Mouse (Mus musculus) kidney, postnatal 14 days (tissue): ENCODE measurements at regions not wholly inside any gene's neighbourhood (a gene's known extent, or its start where the extent isn't known, plus 50 kb on each side); places are given as distances from the start of the nearest gene placed in this dataset.
"Not testable (repeated sequence)": the region's sequence is repeated elsewhere in the genome, so short reads cannot be mapped to it uniquely, and the experiment has no call there.

Experiments
- DNase-seq: peaks from one replicate; pipeline ENCODE4 v3.0.0; 2022; ENCODE audit warnings: mixed read lengths

- DNase-seq: not testable (repeated sequence)
Observed at GRCm38 (mm10) chr14:14478159-14478558, 77.1 kb downstream of the Olfr721-ps1 start.

GRCm38 (mm10) chr14:14481840-14482239 is 80.7 kb downstream of the Olfr721-ps1 start:
- peak; percentile 39 for DNase-seq

DNA sequence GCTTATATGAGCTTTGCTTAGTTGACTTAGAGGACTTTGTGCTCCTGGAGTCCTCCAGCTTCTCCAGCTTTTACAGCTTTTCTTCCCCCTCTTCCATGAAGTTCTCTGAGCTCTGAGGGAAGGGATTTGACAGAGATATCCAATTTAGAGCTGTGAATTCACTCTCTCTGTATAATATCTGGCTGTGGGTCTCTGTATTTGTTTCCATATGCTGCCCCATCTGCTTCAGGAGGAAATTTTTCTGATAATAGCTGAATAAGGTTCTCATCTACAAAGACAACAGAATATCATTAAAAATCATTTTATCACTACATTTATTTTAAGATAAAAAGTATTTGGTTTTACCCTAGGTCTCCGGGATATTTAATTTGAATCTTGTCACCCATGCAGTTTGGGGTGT is 85.3 kb downstream of the Olfr721-ps1 start:
- no peak for DNase-seq

GRCm38 (mm10) chr14:14490501-14490900 is 89.4 kb downstream of the Olfr721-ps1 start:
- no peak for DNase-seq

- no peak for DNase-seq
Observed at GRCm38 (mm10) chr14:14492041-14492440, 90.9 kb downstream of the Olfr721-ps1 start.

DNA sequence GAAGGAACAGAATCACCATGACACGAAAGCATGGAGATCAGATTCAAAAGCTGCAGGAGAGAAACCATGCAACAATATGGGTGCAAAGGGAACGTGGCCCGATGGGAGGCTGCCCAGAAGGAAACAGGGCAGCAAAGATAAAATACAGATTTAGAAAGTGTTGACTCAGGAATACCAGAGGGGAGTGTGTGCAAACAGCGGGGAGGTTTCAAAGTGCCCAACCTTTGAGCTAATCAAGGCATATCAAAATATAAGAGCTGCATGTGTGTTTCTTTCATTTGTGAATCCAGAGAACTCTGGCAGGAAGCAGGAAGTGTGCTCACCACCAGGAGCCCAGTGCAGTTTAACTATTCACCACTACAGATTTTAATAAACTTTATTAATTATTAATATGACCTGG is 110.8 kb downstream of the Olfr721-ps1 start:
- DNase-seq: no peak

- DNase-seq: no peak
Observed at GRCm38 (mm10) chr14:14513056-14513455, 112.0 kb downstream of the Olfr721-ps1 start.

- no peak for DNase-seq
Observed at GRCm38 (mm10) chr14:14513498-14513897, 112.4 kb downstream of the Olfr721-ps1 start.

DNA sequence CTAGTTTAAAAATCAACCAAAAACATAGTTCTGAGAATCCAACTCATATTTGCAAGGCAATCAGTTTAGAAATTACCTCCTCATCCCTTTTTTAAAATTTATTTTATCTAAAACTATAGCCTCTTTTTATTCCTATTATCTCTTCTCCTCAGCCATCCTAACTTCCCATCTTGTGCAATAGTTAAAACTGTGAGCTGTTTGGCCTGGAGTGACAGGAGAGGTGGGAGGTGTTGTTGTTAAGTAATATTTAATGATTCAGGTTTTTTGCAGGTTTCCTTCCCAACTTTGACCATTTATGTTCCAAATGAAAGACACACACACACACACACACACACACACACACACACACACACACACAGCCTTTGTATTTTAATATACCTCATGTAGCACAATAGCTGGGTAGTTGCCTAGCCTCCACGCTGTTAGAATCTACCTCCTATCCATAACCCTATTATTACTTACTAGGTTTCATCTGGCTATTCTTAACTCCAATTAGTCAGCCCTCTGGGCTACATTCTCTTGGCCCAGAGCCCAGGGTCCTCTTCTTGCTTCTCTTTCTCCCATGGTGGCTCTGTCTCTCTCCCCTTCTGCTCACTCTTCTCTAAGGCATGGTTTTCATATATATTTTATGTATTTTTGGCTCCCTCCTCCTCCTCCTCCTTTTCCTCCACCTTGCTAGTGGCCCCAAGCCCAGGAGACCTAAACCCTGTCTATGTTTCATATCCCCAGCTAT is 113.5 kb downstream of the Olfr721-ps1 start:
- no peak for DNase-seq

DNA sequence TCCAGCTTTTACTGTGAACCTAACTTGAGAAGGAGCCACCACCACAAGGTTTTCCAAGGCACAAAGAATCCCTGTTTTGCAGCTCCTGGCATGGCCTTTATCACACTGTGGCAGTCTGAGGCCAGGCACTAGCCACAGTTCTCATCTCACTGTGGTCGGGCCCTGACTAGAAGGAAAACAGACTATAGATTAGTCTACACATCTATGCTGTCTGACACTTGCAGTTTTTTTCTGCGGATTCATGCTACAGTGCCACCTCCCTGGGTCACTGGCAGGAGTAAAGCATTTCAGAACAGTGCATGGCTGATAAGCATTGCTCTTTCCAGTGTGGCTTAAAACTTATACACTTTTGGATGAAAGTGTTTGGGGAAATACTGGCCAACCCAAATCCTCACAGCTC is 114.3 kb downstream of the Olfr721-ps1 start:
- no peak for DNase-seq

DNA sequence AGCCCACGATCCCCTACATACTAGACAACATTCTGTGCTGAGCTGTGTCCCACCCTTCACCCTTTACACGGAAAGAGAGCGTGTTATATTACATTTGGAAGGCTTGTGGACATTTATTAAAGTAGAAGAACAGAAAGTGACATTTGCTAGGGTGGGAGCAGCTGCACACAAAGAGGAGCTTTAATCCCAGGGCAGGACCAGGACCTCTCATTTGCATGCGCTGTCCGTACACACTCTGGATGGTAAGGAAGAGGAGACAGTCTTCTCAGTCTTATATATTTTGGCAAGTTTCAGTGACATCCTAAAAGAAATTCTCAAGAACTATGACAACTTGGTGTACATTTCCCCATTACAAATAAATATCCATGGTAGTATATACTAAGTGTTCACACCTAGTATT is 114.8 kb downstream of the Olfr721-ps1 start:
- DNase-seq: no peak

DNA sequence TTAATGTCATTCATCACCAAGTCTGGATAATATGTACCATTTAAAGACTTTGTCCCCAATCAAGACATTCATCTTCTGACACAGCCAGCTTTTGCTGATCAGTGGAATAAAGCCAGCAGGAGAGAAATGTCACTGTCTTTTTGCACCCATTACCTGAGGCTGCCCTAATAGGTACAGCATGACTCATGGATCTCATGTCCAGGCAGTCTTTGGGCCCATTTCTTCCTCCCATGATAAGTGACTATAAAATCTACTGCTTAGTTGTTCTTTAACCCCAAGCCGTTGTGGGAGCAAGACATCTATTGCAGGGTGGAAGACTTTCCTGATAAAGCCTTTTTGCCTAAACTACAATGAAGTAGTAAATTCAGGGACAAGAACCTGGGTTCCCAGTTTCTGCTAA is 116.9 kb downstream of the Olfr721-ps1 start:
- DNase-seq: no peak

- no peak for DNase-seq
Observed at GRCm38 (mm10) chr14:14518841-14519240, 117.7 kb downstream of the Olfr721-ps1 start.

DNA sequence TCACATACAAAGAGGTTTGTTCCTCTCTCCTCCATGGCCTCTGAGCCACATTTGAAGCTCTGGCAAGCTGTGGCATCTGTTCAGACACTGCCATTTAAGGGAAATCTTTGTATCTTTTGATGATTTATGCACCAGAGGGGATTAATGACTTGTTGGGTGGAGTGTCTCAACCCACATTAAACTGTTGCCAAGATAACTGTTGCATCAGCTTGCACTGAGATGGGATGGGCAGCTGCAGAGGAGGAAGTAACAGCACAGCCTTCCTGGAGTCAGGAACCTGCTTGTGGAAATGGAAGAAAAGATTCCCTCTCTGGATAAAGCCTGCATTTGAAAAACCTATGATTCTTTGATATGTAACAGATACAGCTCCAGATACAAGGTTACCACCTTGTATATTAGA is 119.1 kb downstream of the Olfr721-ps1 start:
- DNase-seq: no peak

- not testable (repeated sequence) for DNase-seq
Observed at GRCm38 (mm10) chr14:14521331-14521730, 120.2 kb downstream of the Olfr721-ps1 start.

- no peak for DNase-seq
Observed at GRCm38 (mm10) chr14:14525225-14525624, 124.1 kb downstream of the Olfr721-ps1 start.

DNA sequence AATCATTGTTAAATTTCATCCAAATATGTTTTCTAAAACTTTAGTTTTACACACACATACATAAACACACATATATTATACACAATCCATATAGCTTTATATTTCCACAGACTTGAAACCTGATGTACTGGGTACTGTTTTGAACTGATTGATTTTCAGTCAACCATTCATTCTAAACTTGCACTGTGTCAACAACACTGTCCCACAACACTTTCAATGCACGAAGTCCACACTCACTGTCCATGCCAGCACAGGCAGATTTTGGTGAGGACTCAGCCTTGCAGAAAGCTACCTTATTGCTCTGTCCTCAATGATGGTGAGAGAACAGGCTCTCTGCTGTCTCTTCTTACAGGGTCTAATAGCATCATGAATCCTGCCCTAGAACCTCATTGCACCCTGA is 127.3 kb downstream of the Olfr721-ps1 start:
- no peak for DNase-seq

DNA sequence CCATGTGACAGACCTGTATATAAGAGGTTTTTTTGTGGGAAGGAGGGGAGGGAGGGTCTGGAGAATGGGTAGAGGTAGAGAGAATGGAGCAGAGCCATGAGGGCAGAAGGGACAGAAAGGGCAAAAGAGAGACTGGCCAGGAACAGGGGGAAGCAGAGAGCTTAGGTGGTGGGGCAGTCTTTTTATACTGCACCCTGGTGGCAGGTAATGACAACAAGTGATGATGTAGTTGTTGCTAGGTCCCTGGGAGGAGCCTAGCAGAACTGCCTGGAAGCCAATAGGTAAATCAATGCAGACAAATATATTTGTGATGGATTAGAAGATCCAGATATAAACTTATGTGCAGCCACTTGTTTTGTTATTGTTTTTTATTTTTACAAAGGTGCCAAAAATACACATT is 140.1 kb downstream of the Olfr721-ps1 start:
- DNase-seq: no peak

GRCm38 (mm10) chr14:14541705-14542104 is 140.6 kb downstream of the Olfr721-ps1 start:
- DNase-seq: no peak

- DNase-seq: peak; percentile 30
Observed at GRCm38 (mm10) chr14:14544236-14544635, 143.1 kb downstream of the Olfr721-ps1 start.

DNA sequence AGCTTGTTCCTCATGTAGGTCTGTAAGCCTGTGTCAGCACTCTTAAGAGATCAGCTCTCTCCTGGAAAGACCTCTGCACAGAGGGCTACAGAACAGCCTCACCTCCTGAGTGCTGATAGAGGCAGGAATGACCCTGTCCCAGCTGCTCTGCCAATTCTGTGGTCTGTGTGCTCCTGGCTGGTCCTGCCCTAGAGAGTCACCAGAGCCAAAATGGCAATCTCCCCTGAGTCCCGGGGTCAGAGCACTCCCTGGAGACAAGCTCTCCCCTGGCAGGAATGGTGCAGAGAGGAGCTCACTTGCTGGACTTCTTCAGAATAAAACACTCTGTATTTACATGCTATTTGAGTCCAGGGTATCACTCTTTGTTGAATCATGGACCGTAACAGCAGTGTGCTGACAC is 149.9 kb upstream of the Slc4a7 start:
- no peak for DNase-seq

DNA sequence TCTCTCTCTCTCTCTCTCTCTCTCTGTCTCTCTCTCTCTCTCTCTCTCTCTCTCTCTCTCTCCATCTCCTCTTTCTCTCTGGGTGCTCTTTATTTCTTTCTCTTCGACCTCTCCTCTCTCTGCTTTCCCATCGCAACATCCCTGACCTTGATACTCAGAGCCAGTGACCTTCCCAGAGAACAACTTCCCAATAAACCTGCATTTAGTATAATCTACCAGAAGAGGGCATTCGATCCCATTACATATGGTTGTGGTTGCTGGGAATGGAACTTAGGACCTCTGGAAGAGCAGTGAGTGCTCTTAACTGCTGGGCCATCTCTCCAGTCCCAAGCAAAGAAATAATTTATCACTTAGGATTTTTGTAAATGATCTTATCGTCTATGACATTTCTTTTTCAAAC is 127.2 kb upstream of the Slc4a7 start:
- DNase-seq: no peak

GRCm38 (mm10) chr14:14591939-14592338 is 110.1 kb upstream of the Slc4a7 start:
- DNase-seq: no peak

- no peak for DNase-seq
Observed at GRCm38 (mm10) chr14:14594753-14595152, 107.3 kb upstream of the Slc4a7 start.
